Mouse (Mus musculus): ENCODE measurements around the gene Rras.

GRCm38 (mm10) chr7:44984833-44985164 is 33.0 kb upstream of the Rras start:
- TF ChIP-seq CTCF (conservative IDR thresholded peaks at IDR 0.05; ENCODE audit: low read length) = no peak
- no peak for TF ChIP-seq NANOG (IDR thresholded peaks at IDR 0.05; ENCODE audit: borderline replicate concordance, low read length)
